Mouse (Mus musculus): Measurements from ENCODE around the gene Ech1. TPM values are rescaled to one million over a fixed set of nuclear protein-coding genes. Genes with fewer than 3 reads are reported as not detected.

Gene Ech1
- total RNA-seq, 2 experiments from 2014 or later = 49.1 to 50.8 TPM

DNA sequence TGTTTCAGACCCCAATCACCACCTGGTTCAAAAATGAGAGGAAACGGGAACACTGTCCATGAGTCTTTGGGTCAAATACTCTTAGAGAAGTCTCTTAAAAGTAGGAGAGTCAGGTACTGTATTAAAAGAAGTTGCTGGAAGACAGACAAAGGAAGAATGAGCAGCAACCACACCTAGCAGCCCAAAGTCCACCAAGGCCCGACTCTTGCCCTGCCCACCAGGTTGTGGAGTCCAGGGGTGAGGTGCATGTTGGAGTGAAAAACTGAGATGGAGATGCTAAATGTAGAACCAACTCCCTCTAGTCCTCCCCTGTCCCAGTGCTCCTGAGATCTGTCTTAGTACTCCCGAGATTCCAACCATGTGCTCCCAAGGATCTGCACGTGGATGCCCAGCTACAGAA is 25.6 kb downstream of the Ech1 start:
- DNase-seq (ENCODE audit: low spot score in 2 of 2) = no peak

GRCm38 (mm10) chr7:28859953-28860352 is 34.9 kb downstream of the Ech1 start:
- no peak for DNase-seq (ENCODE audit: low spot score in 2 of 2)

DNA sequence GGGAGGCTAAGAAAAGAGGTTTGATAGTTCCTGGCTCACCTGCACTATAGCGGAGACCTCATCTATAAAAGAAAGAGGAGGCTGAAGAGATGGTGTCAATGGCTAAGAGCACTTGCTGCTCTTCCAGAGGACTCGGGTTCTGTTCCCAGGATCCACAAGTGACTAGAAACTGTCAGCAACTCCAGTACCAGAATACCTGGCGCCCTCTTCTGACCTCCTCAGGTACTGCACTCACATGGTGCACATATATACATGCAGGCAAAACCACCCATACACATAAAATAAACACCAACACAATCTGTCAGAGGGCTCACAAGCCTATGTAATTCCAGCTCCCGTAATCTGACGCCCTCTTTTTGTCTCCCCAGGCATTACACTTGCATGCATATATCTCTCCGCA is 35.9 kb downstream of the Ech1 start:
- no peak for DNase-seq (ENCODE audit: low spot score in 2 of 2)

GRCm38 (mm10) chr7:28862817-28863499 is 37.9 kb downstream of the Ech1 start:
- DNase-seq (ENCODE audit: low spot score in 2 of 2) = peak; percentile 16 to 26

- no peak for DNase-seq (ENCODE audit: low spot score in 2 of 2)
Observed at GRCm38 (mm10) chr7:28863540-28863939, 38.5 kb downstream of the Ech1 start, which contains the start of gene Lgals7. Lgals7 (plus strand) TSS chr7:28863853.

DNA sequence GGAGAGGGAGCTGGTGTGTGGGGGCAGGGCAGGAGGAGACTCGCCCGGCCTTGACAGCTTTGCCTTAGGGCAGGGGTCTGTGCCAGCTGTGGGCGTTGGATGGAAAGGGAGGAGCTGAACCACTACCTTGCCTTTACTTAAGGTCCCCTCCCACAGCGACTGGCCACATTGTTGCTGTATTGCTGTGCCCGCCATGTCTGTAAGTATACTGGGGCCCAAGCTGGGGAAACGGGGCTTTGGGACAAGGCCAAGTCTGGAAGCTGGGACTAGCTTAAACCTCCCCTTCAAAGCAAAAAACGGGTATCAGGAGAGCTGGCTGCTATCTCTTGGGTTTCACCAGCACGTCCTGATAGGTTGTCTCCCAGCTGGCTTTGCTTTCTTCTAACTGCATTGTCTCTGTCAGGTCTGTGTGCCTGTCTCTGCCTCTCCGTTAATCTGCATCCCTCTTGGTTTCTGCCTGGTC is 39.3 kb downstream of the Ech1 start:
- no peak for DNase-seq (ENCODE audit: low spot score in 2 of 2)

- peak; percentile 57 to 70 for DNase-seq (ENCODE audit: low spot score in 2 of 2)
Observed at GRCm38 (mm10) chr7:28865481-28866300, 40.7 kb downstream of the Ech1 start.

- no peak for DNase-seq (ENCODE audit: low spot score in 2 of 2)
Observed at GRCm38 (mm10) chr7:28866769-28867507, 41.9 kb downstream of the Ech1 start.

GRCm38 (mm10) chr7:28867508-28868340 is 42.7 kb downstream of the Ech1 start:
- peak; percentile 66 to 70 for DNase-seq (ENCODE audit: low spot score in 2 of 2)

- no peak for DNase-seq (ENCODE audit: low spot score in 2 of 2)
Observed at GRCm38 (mm10) chr7:28870901-28871664, 46.1 kb downstream of the Ech1 start.

DNA sequence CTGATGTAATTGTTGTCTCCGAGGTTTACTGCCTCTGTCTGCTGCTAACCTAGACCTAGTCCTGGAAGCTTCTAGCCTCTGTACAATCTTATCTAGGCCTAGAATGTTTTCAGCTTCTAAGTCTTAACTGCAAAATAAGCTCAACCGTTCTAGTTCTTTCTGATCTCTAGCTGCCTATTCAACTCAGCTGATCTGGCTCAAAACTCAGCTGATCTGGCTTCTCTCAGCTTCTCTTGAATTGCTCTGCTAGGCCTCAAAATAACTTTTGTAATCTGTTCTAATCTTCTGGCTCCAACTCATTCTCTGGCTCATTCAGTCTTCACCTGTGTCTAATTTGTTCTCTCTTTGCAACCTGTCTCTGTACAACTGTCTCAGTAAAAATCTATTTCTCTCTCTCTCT is 49.5 kb downstream of the Ech1 start:
- DNase-seq (ENCODE audit: low spot score in 2 of 2) = no peak

DNA sequence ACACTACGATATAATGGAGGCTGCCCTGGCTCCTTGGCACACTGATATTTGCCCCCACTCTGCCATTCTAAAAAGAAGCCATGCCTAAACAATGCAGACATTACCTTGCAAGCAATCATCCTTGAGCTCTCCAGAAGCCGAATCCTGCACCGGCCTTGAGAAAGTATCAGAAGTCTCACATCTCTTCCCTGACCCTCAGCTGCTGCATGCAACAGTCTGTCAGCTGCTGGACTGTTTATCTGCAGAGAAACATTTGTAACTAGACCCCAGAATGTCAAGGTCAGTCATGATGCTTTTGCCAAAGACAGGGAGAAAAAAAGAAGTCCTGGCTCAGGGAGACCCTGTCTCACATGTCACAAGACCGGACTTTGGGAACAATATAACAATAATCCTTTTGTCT is 51.1 kb downstream of the Ech1 start:
- no peak for DNase-seq (ENCODE audit: low spot score in 2 of 2)

DNA sequence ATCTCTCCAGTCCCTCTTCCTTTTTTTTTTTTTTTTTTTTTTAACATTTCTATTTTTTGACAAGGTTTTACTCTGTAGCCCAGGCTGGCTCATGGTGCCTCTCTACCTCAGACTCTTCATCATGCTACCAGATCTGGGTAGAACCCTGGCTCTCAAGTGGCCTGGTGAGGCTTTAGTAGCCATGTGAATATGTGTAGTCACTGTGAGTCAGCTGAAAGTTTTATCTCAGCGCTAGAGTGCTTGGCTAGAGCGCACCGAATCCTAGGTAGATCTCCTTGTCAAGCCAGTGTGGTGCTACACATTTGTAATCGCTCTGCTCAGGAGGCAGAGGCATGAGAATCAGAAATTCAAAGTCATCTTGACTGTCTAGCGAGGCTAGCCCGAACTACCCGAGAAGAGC is 52.1 kb downstream of the Ech1 start:
- no peak for DNase-seq (ENCODE audit: low spot score in 2 of 2)

DNA sequence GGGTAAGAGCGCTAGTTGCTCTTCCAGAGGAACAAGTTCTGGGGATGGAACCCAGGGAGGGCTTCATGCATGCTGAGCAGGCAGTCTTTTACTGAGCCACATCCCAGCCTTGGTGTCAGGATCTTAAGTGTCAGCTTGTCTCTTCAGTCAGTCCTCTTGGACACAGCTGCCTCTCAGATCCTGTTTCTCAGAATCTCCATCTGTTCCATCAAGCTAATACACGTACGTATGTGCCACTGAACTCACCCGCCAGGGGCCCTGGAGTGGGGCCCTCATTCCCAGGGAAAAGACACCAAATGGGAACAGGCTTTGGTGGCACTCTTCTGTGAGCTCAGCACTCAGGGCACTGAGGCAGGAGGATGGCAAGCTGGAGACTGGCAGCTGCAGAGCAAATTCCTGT is 52.8 kb downstream of the Ech1 start:
- no peak for DNase-seq (ENCODE audit: low spot score in 2 of 2)

DNA sequence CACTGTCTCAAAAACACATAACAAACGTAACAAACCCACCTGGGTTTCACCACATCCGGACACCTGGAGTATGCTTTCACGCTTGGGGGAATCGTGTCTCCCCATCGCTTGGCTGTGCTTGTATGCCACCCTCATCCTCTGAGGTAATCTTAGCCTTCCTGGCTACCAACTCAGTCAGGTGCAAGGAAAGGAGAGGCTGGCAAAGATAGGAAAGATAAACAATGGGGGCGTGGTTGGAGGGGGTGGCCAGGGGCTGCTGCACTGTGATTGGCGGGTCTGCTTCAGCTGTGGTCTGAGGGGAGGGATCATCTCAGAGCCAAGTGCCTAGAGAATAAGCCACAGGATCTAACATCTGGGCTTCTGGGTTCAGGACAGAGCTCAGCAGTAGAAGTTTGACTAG is 54.6 kb downstream of the Ech1 start:
- DNase-seq (ENCODE audit: low spot score in 2 of 2) = no peak

- no peak for DNase-seq (ENCODE audit: low spot score in 2 of 2)
Observed at GRCm38 (mm10) chr7:28880554-28880953, 55.5 kb downstream of the Ech1 start.

DNA sequence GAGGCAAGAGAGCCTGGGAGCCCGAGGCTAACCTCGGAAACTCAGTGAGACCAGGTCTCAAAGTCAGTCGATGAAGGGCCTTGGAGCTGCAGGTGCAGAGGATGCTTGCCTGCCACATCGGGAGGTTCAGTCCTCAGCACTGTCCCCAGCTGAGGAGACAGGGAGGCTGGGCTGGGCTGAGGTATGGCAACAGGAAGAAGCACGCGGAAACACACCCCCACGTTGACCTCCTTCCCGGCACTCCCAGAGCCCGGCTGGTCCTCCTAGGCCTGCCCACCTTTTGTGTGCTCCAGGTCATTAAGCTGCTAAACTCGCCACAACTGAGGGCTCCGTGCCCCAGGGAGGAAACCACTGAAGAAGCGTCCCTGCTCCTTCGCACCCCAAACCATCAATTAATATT is 56.2 kb downstream of the Ech1 start, which contains the start of gene Capn12:
Capn12 (plus strand) TSS at position 224 of the 400 bp plus-strand sequence.
- DNase-seq (ENCODE audit: low spot score in 2 of 2) = no peak
